Mouse (Mus musculus) E14TG2a.4 (cell line): ENCODE measurements at regions not wholly inside any gene's neighbourhood (a gene's known extent, or its start where the extent isn't known, plus 50 kb on each side); places are given as distances from the start of the nearest gene placed in this dataset.

ENCODE experiments used
- CTCF ChIP-seq: conservative IDR thresholded peaks from 2 replicates; pipeline ENCODE4 v1.5.1; 2014; ENCODE audit warnings: low read length
- NANOG ChIP-seq: IDR thresholded peaks from 2 replicates; pipeline ENCODE4 v1.6.1; 2014; ENCODE audit warnings: borderline replicate concordance, low read length, mixed read lengths

DNA sequence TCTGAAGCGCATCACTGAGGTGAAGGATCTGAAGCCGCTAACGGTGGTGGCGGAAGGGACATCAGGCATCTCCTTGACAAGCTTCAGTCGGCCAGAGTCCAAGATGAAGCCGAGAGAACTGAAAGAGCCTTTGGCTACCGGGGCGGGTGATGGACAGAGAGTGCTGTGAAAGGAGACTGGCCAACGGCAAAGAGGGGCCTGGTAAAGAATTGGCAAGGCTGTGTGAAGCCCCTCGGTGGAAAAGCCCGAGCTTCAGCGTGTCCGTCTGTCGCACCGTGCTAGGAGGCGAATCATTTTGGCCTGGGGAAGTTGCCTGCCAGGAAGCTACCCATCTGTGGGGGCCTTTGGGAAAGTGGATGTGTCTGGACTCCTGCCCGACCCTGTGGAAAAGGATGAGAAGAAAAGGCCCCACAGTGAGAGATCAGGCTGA, 74.6 kb upstream of the Ankrd55 start:
- TF ChIP-seq CTCF (no peak), NANOG (no peak)
